Mouse (Mus musculus): ENCODE data around the gene Creb1.
A peak's percentile ranks its signal among the peaks of the same experiment; 100 is the strongest.

Creb1 gene

DNA sequence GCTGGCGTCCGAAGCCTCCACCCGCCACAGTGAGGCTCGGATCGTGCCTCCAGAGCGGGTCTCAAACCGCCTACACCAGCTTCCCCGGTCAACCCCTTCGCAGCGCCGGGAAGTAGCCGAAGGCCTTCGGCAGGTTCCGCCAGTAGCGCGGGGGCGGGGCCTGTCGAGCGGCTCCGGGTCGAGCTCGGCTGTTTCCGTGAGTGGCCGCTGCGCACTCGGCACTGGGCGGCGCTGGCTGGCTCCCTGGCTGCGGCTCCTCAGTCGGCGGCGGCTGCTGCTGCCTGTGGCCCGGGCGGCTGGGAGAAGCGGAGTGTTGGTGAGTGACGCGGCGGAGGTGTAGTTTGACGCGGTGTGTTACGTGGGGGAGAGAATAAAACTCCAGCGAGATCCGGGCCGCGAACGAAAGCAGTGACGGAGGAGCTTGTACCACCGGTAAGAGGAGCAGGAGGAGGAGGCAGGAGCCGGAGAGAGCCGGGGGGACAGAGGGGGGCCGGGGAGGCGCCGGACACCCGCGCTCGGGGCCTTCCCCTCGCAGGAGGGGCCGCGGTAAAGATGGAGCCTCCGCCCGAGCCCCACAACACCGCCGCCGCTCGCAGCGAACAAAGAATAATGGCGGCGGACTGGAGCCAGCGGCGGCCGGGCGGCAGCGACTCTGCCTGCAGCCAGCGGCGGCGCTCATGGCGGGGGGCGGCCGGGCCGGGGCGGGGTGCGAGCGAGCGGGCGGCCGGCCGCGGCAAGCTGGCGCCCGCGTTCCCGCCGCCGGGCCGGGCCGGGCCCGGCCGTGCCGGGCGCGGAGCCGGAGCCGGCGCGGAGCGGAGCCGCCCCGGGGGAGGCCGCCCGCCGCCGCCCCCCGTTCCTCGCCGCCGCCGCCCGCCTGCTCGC, at the start of gene Creb1:
Gene Creb1, plus strand, starts transcription at position 57 of the 882 bp plus-strand sequence.
- DNase-seq = peak; percentile 96

DNA sequence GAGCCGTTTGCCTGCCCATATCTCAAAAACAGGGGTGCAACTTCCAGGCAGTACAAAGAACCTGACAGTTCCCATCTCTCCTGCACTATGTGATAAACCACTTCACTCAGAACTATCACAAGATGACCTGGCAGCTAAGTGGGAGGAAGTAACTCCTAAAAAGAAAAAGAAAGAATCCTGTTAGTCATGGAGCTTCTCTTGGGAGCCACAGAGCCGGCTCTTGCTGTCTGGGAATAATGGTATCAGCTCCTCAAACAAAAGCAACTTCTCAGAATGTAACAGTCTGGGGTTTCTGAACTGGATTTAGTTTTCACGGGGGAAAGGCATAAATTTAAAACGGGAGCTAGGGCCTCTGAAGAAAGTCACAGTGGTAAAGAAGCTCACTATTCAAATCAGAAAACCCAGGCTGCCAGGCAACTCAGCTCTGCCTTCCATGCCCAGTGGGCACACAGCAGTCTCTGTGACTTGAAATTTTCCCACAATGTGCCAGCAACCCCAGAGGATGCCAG, 43.9 kb upstream of the Creb1 start:
- no peak for DNase-seq

- DNase-seq = no peak
Observed at GRCm38 (mm10) chr1:64496803-64497202, 35.6 kb upstream of the Creb1 start.

GRCm38 (mm10) chr1:64501382-64502140, 30.9 kb upstream of the Creb1 start:
- no peak for DNase-seq

- DNase-seq = no peak
Observed at GRCm38 (mm10) chr1:64508479-64509096, 23.9 kb upstream of the Creb1 start.

DNA sequence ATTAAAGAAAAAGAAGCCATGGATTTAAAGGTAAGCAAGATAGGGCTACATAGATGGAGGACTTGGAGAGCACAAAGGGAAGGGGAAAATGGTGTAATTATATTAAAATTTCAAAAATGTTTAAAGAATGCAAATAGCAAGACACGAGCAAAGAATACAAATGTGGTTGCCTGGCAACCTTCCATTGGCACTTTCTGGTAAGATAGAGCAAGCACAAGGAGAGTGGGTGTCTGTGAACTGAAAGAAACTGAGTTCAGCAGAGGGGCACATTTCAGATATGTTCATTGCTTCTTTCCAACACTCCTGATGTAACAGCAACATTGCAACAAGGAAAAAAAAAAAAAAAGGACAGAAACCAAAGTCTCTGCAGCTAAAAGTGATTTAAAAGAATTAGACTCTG, 22.8 kb upstream of the Creb1 start:
- DNase-seq = no peak

- DNase-seq = no peak
Observed at GRCm38 (mm10) chr1:64514184-64514583, 18.3 kb upstream of the Creb1 start.

DNA sequence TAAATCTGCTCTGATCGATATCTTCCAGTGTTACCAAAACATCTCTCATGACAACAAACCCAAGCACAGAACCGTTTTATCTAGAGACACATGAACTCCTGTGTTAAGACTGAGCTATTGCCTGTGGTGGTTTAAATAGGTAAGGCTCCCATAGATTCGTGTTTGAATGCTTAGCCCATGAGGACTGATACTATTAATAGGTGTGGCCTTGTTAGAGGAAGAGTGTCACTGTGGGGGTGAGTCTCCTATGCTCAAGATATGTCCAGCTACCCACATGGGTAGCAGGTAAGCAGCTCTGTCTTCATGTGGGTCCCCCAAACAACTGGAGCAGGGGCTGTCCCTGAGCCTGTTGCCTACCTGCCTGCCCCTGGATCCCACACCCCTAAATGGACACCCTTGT, 15.9 kb upstream of the Creb1 start:
- DNase-seq = no peak

GRCm38 (mm10) chr1:64518480-64518879, 14.0 kb upstream of the Creb1 start:
- DNase-seq = no peak

- no peak for DNase-seq
Observed at GRCm38 (mm10) chr1:64519345-64519744, 13.1 kb upstream of the Creb1 start.

- no peak for DNase-seq
Observed at GRCm38 (mm10) chr1:64519901-64520300, 12.5 kb upstream of the Creb1 start.

DNA sequence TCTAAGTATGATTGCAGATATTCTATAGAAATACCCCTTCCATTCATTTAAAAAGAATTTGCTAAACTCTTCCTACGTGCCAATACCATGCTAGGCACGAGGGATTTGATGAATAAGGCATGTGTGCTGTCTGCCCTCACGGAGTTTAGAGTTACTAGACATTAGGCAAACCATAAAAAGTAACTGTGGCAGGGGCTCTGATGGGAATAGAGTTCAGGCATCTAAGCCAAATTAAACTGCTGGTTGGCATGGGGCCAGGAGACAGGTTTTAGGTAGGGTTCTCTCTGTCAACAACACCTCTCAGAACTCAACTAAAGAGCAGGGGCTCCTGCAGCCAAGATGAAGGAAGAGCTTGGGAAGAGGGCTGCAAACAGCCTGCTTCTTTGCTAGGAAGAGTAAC, 10.7 kb upstream of the Creb1 start:
- DNase-seq = no peak

DNA sequence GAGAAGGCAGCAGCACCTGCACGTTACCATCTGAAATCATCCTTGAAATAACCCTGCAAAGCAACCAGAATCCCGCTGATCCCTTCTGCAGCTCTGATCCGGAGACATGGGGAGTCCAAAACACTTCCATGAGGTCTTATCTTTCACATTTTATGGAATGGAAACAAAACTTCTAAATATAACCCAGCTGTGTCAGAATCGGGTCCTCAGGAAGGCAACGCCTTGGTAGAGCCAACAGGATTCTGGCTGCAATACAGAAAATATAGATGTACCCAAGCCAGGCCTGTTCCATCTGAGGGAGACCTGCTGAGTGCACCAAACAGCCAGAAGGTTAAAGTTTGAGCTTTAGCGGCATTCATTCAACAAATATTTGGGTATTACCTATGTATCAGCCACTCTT, 9.8 kb upstream of the Creb1 start:
- no peak for DNase-seq

DNA sequence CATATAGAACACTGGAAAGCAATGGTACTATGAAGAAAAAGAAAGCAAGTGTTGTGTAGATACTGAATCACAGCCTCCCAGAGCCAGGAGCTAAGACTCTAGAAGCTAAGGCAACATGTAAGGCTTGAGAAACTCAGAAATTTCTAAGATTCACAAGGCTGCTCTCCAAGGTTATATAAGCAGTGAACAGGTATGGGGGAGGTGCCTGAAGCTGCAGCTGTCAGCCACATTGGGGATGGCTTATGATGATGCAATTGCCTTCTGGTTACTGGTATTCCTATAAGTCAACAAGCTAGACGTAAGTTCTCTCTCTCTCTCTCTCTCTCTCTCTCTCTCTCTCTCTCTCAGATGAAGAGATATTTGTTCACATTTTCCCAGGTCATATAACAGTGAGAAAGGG, 9.3 kb upstream of the Creb1 start:
- DNase-seq = no peak

DNA sequence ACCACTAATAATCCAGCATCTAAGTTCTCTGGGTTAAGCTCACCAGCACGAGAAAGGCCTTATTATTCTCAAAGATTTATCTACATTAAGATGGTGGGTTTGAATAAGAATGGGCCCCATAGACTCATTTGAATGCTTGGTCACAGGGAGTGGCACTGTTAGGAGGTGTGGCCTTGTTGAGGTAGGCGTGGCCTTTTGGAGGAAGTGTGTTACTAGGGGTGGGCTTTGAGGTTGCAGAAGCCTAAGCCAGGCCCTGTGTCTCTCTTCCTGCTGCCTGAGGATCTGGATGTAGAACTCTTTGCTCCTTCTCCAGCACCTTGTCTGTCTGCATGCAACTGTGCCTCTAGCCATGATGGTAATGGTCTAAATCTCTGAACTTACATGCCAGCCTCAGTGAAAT, 7.8 kb upstream of the Creb1 start:
- no peak for DNase-seq

- DNase-seq = no peak
Observed at GRCm38 (mm10) chr1:64527626-64528025, 4.8 kb upstream of the Creb1 start.

GRCm38 (mm10) chr1:64529781-64530315, 2.6 kb upstream of the Creb1 start:
- no peak for DNase-seq

DNA sequence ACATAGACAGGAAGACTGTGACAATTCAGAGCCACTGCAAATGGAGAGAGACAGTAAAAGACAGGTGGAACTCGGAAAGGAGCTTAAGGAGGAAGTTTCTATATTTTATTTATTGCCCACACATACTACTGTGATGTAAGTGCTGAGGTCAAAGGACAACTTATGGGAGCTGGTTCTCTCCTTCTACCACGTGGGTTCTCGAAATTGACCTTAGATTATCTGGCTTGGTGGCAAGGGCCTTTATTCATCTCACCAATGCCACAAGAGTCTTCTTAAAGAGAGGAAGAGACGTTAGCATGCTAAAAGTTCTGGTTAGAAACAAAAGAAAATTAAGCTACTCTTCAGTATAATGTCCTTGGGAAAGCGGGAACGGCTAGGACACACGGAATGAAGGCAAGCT, 897 bp upstream of the Creb1 start:
- no peak for DNase-seq

DNA sequence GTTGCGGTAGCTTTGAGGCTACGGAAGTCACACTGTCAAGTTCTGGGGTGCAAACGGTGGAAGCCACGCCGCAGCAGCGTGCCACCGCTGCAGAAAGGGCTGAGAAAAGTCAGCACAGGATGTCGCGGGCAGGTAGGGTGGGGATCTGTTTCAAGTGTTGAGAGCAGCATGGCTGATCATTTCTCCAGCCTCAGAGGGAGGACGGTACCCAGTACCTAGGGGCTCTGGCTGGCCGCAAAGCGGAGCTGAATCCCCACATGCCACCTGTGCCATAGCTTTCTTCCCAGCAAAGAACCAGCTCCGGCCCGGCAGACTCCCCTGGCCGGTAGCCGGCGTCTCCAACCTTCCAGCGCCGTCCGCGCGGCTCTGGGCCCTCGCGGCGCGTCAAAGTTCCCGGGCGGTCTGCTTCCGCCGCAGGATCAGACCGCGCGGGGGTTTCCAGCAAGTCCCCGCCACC, 350 bp upstream of the Creb1 start:
- no peak for DNase-seq

- peak; percentile 54 for DNase-seq
Observed at GRCm38 (mm10) chr1:64533471-64534443, 1.3 kb downstream of the Creb1 start.

GRCm38 (mm10) chr1:64538837-64539367, 6.5 kb downstream of the Creb1 start:
- DNase-seq = no peak

- no peak for DNase-seq
Observed at GRCm38 (mm10) chr1:64543750-64544149, 11.3 kb downstream of the Creb1 start.

Data from kidney, adult 11 months (tissue).